Mouse (Mus musculus) ovary, postnatal 10 days (tissue): ENCODE data around the gene Elk3.

Experiments
- DNase-seq: peaks from one replicate; pipeline ENCODE4 v3.0.0; 2022; ENCODE audit warnings: low spot score

Gene Elk3

DNA sequence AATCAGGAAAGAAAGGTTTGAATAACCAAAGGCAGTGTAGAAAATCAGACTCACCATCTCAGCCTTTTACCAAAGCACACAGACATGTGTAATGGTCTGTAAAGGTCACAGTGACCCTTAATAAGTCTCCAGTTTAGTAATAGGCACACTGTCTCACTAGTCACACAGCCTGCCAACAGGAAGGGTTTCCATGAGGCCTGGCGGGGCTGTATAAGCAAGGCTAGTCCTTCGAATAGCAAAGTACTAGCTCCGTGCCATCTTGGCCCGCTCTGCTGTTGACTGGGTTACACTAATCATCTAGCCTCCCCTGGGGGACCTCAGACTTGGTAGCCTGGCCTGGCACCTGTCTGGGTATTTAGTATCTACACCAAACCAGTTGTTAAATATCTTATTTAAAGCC lies 20.6 kb upstream of the Elk3 start:
- DNase-seq: no peak

DNA sequence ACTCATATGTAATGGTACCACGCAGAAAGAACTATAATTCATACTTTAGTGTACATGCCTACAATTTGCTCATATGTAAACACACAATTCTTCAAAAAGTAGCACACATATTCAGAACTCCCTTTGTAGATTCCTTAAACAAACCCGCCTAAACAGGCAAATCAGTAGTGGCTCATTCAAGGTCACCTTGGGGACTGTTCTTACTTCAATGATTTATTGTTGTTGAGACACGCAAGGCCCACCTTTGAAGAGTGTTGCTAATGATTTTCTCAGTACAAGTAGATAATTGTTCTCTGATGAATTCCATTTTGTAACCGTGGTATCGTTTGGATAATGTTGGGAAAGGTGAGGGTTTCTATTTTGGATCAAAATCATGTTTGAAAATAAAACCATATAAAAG lies 17.4 kb upstream of the Elk3 start:
- no peak for DNase-seq

DNA sequence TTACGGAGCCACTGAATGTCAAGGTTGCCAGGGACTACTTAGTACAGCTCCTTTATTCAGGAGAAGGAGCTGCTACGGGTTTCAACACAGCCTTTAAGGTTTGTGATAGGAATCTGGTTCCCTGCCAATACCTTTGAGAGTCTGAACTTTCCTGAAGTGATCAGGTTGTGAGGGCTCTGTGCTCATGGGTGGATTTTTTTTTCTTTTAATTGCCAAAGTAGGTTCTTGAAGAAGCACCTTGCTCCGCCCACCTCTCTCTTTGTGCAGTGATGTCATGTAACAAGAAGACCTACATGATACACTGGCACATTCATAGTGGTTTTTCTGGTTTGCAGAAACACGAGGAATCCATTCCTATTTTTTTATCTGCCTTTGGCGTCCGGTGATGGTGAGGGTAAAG lies 16.3 kb upstream of the Elk3 start:
- no peak for DNase-seq

DNA sequence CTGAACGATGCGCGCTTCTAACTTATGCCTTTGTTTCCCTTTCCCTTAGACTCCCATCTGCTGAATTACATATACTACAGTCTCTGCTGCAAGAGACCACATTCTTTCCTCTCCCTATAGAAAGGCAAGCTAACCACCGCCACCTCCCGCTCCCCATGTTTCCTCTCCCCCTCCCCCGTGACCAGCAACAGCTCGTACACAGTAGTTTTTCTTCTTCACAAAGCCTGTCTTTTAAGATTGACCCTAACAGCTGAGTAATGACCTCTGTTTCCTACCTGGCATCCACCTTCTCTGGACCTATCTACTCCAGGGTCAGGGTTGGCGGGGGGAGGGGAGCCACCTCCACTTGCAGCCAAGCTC lies 15.8 kb upstream of the Elk3 start:
- no peak for DNase-seq

DNA sequence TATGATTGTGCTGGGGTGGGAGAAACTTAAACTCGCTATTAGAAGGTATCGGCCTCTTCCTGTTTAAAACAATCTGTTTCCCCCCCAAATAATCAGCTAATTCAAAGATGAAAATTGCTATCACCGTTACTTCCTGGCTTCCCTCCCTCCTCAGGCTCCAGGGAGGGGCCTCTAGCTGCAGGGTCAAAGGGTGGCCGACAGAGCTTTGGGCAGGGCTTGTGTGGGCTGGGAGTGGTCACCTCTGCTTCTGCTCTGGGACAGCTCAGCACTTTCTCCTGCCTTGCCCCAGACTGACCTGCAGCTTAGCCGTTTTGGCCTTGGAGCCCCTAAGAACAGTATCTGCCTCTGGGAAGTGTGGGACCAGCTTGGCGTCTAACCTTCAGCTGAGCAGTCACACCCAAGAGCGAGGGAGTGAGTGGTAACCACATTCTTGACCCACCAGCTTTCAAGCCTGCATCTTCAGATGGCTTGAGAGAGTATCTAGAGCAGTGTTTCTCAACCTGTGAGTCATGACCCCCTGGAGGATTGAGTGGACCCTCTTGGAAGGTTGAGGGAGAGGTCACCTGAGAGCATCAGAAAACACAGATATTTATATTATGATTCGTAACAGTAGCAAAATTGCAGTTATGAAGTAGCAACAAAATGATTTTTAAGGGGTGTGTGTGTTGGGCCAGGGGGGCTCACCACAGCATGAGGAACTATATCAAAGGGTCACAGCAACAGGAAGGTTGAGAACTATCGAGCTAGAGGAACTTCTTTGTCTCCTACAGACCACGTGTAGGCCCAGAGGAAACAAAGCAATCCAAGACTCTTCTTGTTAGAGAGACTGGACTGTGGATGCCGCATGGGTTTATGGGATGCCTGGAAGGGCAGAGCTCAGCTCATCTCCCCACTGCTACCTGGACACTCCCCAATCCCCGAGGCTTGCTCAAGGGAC lies 15.1 kb upstream of the Elk3 start:
- DNase-seq: no peak

DNA sequence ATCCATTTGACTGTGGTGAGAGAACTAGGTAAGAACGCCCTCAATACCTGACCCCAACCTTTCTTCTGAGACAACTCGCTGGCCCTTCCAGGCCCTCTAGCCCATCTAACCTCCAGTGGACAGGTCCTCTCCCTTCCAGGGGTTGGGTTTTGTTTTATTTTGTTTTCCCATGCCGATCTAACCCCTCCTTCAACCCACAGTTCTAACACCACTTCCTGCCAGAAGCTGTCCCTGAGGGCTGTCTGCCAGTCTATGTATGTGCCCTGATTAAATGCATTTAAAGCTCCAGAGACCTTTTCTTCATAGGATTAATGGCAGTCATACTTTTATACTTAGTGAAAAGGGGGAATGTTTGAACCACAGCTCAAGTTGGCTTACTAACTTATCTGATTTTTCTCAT lies 14.4 kb upstream of the Elk3 start:
- DNase-seq: no peak

DNA sequence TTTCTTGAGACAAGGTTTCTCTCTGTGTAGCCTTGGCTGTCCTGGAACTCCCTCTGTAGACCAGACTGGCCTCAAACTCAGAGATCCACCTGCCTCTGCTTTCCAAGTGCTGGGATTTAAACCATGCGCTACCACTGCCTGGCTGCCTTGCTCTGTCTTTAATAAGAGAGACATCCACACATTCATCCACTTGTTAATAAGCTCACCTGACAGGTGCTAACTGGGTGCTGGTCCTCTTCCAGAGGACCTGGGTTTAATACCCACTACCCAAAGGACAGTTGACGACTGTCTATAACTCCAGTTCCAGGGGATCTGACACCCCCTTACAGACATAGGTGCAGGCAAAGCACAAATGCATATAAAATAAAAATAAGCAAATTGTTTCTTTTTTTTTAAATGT lies 13.5 kb upstream of the Elk3 start:
- no peak for DNase-seq

DNA sequence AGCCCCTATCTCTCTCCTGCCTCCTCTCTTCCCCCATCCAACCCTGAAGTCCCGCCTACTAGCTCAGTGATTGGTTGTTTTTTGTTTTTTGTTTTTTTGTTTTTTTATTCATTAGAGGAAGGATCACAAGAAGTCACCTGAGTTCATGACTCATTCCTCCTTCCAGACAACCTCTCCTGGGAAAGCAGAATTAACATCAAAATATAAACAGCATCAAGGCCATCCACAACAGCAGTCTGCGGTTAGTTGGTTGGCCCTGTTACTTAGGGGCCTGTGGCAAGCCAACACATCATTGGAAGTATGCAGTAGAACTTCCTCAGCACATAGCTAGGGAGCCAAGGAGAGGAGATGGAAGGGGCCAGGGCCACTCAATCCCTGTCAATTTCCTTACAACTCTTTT lies 12.7 kb upstream of the Elk3 start:
- no peak for DNase-seq

DNA sequence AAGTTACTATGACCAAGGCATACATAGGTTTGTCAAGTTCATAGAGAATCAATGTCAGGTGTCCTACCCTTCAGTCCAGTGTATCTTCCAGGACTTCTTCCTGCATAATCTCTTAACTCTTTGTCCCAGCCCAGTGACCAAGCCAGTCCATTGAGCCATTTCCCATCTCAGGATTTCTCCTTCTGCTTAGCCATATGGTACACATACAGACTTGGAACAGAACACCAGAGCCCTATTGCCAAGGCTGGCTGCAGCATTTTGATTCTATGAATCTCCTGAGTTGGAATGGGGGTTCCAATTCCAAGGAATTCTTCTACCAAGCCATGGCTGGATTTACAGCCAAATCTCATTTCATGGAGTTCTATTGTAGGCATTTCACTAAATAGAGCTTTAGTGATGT lies 10.8 kb upstream of the Elk3 start:
- DNase-seq: no peak

DNA sequence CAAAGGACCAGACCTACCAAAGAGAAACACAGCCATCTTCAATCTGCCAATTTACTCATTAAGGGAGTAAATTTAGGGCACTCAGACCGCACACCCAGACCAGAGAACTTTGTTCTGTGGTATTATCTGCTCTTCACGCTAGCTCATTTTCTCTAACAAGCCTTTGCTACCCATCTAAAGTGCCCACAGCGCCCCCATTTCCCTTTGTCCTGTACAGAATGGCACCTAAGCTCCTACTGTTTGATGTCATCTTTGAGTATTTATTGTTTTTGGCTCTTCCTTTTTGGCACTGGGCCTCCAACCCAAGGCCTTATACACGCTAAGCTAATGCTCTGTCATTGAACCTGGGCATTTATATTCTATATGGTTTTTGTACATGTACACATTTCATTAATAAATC lies 9.2 kb upstream of the Elk3 start:
- no peak for DNase-seq

DNA sequence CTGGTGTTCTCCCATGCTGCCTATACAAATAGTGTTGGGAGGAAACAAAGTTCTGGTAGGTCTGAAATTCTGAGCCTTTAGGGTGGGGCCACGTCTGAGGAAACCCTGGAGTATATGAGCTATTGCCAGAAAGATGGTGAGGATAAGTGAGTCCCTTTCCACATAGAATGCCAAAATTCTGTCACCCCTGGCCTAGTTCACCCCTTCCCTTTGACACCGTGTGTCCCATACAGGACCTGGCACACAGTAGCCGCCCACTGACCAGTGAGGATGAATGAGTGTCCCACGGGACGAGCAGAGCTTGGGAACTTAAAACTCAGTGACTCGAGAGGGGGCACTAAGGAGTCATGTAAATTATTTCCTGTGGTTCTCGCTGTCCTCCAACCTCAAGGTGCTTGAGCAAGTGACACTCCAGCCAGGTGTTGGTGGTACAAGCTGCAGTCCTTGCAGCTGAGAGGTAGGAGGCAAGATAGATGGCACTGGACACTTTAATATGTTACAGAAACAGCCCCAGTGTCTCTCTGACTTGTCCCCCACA lies 8.7 kb upstream of the Elk3 start:
- DNase-seq: no peak

DNA sequence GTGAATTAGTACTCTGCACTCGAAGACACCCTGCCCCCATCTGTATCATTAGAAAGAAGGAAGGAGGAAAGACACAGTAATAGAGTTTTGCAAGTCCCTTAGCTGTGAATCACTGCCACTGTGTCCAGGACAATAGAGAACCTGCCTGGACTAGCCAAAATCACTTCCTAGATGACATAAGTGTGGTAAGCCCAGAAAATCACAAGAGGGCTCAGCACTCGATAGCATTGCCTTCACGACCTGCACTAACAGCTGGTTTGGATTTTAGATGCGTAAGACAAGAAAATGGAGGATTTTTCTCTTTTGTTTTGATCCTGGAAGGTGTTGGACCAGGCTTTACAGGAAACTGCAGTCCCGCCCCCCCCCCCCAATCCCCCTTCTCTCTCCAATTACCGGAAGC lies 6.0 kb upstream of the Elk3 start:
- DNase-seq: no peak

DNA sequence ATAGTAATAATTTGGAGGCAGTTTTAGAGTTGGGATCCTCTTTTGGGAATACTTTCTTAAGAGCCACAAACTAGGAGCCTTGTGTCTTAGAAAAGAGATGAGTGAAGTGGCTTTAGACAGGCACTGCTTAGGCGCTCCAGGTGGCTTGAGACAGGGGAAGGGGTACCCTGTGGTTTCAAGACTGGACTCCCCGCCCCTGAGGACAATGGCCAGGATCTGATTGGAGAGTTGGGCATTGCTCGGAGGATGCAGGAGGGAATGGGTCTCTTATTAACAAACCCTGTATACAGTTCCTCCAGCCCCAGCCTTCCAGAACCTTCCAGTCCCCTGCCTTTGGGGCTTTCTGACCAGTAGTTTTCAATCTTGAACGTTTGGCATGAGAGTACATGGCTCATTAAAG lies 641 bp upstream of the Elk3 start:
- no peak for DNase-seq

DNA sequence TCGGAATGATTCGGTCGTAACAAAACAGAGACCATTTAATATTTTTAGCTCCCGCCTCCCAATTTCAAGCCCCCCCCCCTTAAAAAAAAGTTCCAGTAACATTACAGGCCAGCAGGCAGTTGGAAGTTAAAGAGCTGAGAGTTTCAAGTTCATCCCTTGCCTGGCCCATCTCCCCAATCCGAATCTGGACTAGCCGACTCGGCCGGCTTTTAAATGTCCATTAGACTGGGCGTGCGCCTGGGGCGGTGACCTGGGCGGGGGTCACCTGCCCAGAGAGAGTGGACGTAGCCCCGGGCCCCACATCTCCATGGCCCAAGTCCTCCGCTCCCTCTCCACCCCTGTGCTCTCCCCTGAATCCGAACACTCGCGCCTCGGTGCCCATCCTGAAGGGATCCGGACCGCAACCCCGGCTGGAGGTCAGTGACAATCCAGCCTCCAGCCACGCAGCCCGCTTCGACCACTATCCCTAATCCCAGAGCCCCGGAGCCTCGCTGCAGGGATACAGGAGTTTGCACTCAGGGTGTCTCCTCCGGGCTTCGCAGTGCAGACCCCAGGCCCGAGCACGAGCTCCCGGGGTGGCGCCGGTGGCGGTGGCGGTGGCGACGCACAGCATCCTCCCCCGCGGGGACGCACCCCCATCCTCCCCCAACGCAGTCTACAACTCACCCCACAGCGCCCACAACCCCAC lies 857 bp downstream of the Elk3 start:
- DNase-seq: peak; percentile 28

DNA sequence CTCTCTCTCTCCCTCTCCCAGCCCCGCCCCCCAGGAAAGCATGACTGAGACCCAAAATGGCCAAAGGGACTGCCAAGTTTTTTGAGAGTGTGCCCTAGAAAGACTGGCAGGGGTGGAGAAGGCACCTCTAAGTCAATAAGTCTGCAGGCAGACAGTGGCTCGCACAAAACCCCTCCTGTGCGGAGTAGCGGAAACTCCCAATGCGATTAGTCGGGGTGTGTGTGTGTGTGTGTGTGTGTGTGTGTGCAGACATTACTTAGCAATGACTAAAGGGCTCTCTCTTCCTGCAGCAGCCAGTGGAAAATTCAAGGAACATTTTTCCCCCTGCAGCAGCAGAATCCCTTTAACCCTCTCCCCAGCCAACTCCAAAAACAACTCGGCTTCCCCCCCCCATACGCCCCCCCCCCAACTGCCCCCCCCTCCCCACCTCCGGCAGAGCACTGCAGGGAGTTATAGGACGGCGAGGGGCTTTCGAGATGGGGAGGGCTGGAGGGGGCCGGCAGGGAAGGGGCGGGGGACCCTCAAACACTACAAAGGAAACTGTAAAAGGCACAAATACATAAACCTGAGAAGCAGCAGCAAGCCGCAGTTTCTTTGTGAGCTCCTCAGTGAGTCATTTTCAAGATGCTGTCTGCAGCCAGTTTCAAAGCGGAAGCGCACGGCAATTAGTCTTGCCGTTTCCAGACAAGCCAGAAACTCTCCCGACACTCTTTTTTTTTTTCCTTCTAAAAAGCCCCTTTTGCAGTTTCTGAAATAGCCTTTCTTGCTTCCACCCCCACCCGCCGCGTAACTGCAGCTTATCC lies 1.6 kb downstream of the Elk3 start:
- no peak for DNase-seq

DNA sequence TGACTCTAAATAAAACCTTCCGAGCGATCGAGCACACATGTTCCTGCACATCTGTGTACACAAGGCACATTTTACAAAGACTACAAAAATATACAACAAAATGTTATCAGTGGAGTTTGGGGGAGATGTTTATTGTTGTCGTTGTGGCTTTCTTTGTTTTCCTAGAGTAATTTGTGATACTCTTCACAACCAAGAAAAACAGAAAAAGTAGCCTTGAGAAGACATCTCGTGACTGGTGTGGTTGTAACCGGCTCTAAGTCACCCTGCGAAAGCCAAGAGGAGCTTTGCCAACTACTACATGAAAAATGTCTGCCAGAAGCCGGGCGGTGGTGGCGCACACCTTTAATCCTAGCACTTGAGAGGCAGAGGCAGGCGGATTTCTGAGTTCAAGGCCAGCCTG lies 4.6 kb downstream of the Elk3 start:
- no peak for DNase-seq

DNA sequence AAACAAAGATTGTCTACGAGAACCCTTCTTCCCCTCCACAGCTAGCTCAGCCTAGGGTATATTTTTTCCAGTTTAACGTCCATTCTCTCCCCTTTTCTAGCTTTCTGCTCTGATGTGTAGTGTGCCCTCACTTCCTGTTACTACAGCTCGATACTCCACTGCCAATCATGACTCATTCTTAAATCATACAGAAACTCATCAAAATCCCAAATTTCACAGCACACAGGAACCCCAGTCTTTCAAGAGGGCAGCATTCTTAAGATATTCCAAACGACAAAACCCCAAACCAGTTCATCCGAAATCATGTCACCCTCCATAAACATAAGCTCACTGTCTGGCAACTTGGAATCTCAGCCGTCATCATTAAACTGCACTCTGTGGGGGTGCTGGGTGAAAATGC lies 5.0 kb downstream of the Elk3 start:
- DNase-seq: no peak

DNA sequence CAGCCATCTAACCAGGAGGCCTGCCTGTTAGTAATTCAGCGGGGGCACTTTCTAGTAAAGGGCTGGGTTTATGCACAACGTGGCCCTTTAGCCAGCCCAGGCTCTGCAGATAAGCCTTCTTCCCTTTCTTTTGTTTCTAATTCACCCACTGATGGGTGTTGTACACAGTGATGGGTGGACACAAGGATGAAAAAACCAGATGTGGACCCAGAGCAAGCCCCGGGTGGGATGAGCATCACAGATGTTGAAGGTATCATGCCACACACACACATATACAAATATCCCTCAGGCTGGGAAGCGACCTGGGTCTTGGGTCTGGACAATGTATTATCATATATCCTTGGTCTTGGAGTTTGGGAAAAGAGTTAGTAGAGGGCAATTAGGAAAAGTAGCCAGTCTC lies 7.7 kb downstream of the Elk3 start:
- DNase-seq: no peak

DNA sequence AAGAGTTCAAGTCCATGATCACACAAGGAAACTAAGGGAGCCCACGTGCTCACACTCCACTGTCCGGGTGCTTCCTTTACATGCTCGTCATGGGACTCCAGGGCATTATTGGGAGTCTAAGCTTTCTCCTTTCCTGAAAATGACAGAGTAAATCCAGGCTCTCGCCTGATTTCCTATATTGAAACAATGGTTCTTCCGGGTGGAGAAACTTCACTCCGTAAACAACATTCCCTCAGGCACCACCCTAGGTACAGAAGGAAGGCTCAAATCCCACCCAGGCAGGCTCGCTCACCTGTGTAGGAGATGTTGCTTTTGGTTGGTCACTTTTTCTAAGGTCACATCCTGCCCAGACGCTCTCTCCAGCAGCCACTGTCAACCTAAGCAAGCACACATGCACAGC lies 9.1 kb downstream of the Elk3 start:
- no peak for DNase-seq

DNA sequence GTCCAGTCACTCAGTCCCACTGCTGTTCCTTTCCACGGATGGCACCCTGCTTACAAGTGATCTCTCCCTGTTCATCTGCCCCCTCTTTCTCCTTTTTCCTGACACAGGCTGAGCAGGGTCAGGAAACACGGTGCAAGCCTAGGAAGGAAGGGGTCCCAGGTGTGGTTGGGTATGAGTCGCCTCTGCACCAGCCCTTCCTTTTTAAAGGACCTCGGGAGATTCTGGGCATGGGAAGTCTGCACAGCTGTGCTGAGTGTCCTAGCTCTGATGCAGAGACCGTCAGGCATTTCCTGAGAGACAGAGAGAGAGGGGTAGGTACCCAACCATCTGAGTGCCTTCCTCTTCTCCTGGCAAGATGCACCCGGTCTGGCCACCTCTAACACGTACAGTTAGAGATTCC lies 12.7 kb downstream of the Elk3 start:
- DNase-seq: no peak

DNA sequence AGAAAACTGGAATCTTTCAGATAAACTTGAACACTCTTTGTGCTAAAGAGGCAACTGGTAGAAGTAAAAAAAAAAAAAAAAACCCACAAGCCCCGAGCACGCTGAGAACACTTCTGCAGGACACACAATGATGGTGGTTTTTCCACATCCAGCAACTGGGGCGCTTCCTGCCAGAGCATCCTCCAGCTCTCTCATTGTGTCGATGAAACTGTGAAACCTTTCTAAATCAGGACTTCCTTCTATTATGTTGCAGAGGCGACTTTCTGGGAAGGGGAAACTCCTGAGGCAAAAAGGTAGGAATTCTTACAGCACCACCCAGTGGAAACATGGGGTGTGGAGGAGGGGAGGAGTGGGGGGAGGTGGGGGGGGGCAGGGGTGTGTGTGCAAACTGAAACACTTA lies 13.2 kb downstream of the Elk3 start:
- no peak for DNase-seq

DNA sequence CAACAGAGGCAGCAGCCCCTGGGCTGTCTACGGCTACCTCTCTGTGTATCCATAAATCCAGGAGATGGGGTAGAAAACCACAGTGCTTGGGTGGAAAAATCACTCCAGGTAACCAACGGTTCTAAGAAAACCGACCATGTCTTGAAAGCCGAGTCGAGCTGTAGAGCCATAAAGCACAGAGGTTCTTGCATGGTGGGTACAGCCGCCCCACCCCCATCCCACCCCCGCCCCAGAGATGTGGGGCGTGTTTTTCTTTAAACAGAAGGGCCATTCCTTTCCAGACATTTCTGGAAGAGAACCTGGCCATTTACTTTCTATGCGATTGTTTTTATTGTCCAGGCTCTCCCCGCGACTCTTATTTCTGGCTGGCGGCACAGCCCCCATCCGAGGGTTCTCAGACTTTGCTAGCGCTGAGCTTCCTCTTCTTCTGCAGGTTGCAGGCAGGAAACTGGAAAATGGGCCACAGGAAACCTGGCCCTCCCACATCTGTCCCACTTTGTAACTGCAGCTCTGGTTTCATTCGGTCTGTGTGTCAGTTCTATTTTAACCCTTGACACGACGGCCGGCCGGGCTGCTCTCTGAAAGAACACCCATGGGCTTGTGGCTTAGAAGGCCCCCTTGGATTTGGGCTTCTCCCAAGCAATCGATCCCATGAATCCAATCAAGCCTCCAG lies 16.3 kb downstream of the Elk3 start:
- no peak for DNase-seq
